Mouse (Mus musculus) lung, embryonic 14.5 days (tissue): ENCODE measurements around the gene Mrtfa. TPM values are rescaled to one million over a fixed set of nuclear protein-coding genes. Genes with fewer than 3 reads are reported as not detected.

ENCODE experiments used
- ATAC-seq: fragments of 200-750 bp; cut with Nextera tagmentation; 2 replicates; pipeline ENCODE4 v1.8.0; 2017; ENCODE audit warnings: mild to moderate bottlenecking, moderate TSS enrichment, moderate library complexity; ENCODE audit not compliant: insufficient read depth
- DNase-seq: peaks from one replicate; pipeline ENCODE4 v3.0.0-alpha.2; 2015
- H3K27ac ChIP-seq: fragments of 300-500 bp; sonication (generic); 2 replicates; pipeline ENCODE4 v1.5.1; 2014; ENCODE audit warnings: low read depth, mild to moderate bottlenecking, moderate library complexity
- H3K27me3 ChIP-seq: fragments of 300-500 bp; sonication (generic); 2 replicates; pipeline ENCODE4 v1.6.1; 2014; ENCODE audit warnings: low read length, control low read depth; ENCODE audit not compliant: insufficient read depth
- H3K36me3 ChIP-seq: fragments of 300-500 bp; sonication (generic); 2 replicates; pipeline ENCODE4 v1.6.1; 2014; ENCODE audit warnings: control low read depth; ENCODE audit not compliant: insufficient read depth
- H3K4me1 ChIP-seq: fragments of 300-500 bp; sonication (generic); 2 replicates; pipeline ENCODE4 v1.6.1; 2014; ENCODE audit warnings: antibody characterized with exemption, control low read depth; ENCODE audit not compliant: insufficient read depth
- H3K4me2 ChIP-seq: fragments of 300-500 bp; sonication (generic); 2 replicates; pipeline ENCODE4 v1.6.1; 2014; ENCODE audit warnings: mild to moderate bottlenecking
- H3K4me3 ChIP-seq: fragments of 300-500 bp; sonication (generic); 2 replicates; pipeline ENCODE4 v1.5.1; 2014; ENCODE audit warnings: low read depth, low read length
- H3K9ac ChIP-seq: fragments of 300-500 bp; sonication (generic); 2 replicates; pipeline ENCODE4 v1.6.1; 2014
- H3K9me3 ChIP-seq: fragments of 300-500 bp; sonication (generic); 2 replicates; pipeline ENCODE4 v1.6.1; 2016; ENCODE audit warnings: low read depth, low read length, control low read depth
- CTCF ChIP-seq: IDR thresholded peaks from 2 replicates; pipeline ENCODE4 v1.5.1; 2016; ENCODE audit warnings: antibody characterized with exemption, low read depth
- WGBS: fragments of 180-500 bp; shearing (Covaris S2); extraction: QIAGEN DNeasy Blood & Tissue Kit; methylation state at CpG from one replicate; pipeline ENCODE4 v1.1.7; 2014; 5-methylcytosine and 5-hydroxymethylcytosine counted together
- polyA plus RNA-seq: library from polyadenylated mRNA; unstranded; fragments of >200 nt; fragmentation: Nextera tagmentation; extraction: Ambion mirVana; gene quantifications from 2 replicates; pipeline ENCODE4 v1.2.1, GENCODE M21; 2014

The Mrtfa gene
- polyA plus RNA-seq, 1 experiment from 2014 or later: 28.9 TPM

DNA sequence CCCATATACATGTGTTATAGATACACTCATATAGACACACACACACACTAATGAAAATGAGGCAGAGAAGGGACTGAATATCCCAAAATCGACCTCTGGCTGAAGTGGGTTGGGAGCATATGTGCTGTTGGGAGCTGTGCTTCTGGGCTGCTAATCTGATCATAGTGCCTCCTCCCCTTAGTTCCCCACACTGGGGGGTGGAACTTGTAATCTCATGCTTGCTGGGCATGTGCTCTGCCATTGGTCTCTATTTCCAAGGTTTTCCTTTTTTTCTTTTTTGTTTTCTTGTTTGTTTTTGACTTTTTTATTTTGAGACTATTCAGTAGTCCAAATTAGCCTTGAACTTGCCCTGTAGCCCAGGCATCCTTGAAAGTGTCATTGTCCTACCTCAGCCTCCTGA lies 202.2 kb downstream of the Mrtfa start:
- 36% methylated on average over 1 of the region's 1 CpGs for WGBS
- no peak overlapping the region for H3K27ac ChIP-seq
- H3K4me2 ChIP-seq: no peak overlapping the region
- ATAC-seq: no peak
- H3K9ac ChIP-seq: no peak overlapping the region
- H3K36me3 ChIP-seq: no peaks in the 10 kb centered on the region
- no peaks in the 10 kb centered on the region for H3K4me1 ChIP-seq
- no peak for TF ChIP-seq CTCF
- H3K27me3 ChIP-seq: no peaks in the 10 kb centered on the region
- no peaks in the 10 kb centered on the region for H3K9me3 ChIP-seq
- no peak overlapping the region for H3K4me3 ChIP-seq
- DNase-seq: no peak

DNA sequence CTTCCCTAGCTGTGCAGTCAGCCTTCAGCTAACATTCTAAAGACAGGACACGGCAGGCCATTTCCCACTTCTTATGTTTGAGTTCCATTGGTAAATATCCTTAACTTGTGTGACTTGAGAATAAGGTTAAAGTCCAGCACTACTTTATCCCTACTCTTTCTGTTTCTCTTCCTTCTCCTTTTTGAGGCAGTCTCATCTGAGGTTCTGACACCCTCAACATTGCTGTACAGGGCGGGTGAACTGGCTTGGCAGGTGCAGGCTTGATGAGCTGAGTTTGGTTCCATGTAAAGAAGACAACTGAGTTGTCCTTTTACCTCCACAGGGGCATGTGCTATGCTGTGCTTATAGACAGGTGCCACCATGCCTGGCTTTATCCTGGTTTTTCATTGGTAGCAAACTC lies 207.3 kb downstream of the Mrtfa start:
- DNase-seq (no peak), ATAC-seq (no peak)
- Histone ChIP-seq H3K4me1 (no peaks in the 10 kb centered on the region), H3K4me2 (no peak overlapping the region), H3K27ac (no peak overlapping the region), H3K27me3 (no peaks in the 10 kb centered on the region), H3K9me3 (no peaks in the 10 kb centered on the region), H3K4me3 (no peak overlapping the region), H3K36me3 (no peaks in the 10 kb centered on the region), H3K9ac (no peak overlapping the region)
- 70% methylated on average over 2 of the region's 2 CpGs for WGBS
- TF ChIP-seq CTCF: no peak

DNA sequence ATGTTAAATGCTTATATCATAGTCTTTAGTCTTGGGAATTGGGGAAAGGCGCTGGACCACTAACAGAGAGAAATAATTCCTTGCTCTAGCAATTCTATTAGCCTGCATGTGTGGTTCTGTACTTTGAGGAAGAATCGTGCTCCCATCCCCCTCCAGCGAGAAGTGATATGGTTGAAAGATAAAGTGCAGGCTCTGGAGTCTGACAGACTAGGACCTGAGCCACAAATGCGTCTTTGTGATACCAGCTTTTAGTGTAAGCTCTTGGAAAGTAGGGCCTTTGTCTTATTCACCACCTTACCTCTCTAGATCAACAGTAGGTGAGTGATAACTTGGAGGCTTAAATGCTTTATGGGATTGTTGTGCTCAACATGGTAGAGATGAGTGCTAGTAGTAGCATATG lies 209.4 kb downstream of the Mrtfa start:
- 72% methylated on average over 4 of the region's 4 CpGs for whole genome bisulfite sequencing
- ATAC-seq: no peak
- DNase-seq: no peak
- Histone ChIP-seq H3K27ac (no peak overlapping the region), H3K9ac (no peak overlapping the region), H3K4me1 (no peaks in the 10 kb centered on the region), H3K9me3 (no peaks in the 10 kb centered on the region), H3K4me3 (no peak overlapping the region), H3K4me2 (no peak overlapping the region), H3K27me3 (no peaks in the 10 kb centered on the region), H3K36me3 (no peaks in the 10 kb centered on the region)
- no peak for TF ChIP-seq CTCF

GRCm38 (mm10) chr15:80979611-80980010 lies 210.9 kb downstream of the Mrtfa start:
- Histone ChIP-seq H3K27me3 (no peaks in the 10 kb centered on the region), H3K9ac (no peak overlapping the region), H3K36me3 (no peaks in the 10 kb centered on the region), H3K27ac (0 out of 2 replicates have a peak overlapping the region, but pooled peaks have one; percentile 14), H3K9me3 (no peaks in the 10 kb centered on the region), H3K4me2 (no peak overlapping the region), H3K4me3 (no peak overlapping the region), H3K4me1 (no peaks in the 10 kb centered on the region)
- DNase-seq (peak; percentile 82), ATAC-seq (0 out of 2 replicates have a peak, but pooled peaks have one; percentile 39)
- WGBS: 61% methylated on average over 4 of the region's 4 CpGs
- no peak for TF ChIP-seq CTCF

GRCm38 (mm10) chr15:80977620-80978334 lies 212.8 kb downstream of the Mrtfa start, which contains the start of gene Sgsm3:
TSS of gene Sgsm3 (plus strand) at chr15:80977765.
- Histone ChIP-seq H3K36me3 (no peaks in the 10 kb centered on the region), H3K9ac (peak within 1 kb of the TSS; percentile 73), H3K27me3 (no peaks in the 10 kb centered on the region), H3K9me3 (no peaks in the 10 kb centered on the region), H3K27ac (no peak within 1 kb of the TSS), H3K4me2 (peak within 1 kb of the TSS; percentile 80), H3K4me3 (peak within 1 kb of the TSS; percentile 87), H3K4me1 (no peaks in the 10 kb centered on the region)
- no peak for TF ChIP-seq CTCF
- under 1% methylated on average over 66 of the region's 67 CpGs for WGBS
- DNase-seq (peak; percentile 92), ATAC-seq (peak; percentile 86)

GRCm38 (mm10) chr15:80975666-80976065 lies 214.9 kb downstream of the Mrtfa start:
- no peaks in the 10 kb centered on the region for H3K9me3 ChIP-seq
- no peak overlapping the region for H3K4me2 ChIP-seq
- H3K4me1 ChIP-seq: no peaks in the 10 kb centered on the region
- DNase-seq (no peak), ATAC-seq (no peak)
- 65% methylated on average over 3 of the region's 3 CpGs for WGBS
- no peak overlapping the region for H3K27ac ChIP-seq
- H3K9ac ChIP-seq: no peak overlapping the region
- no peak for TF ChIP-seq CTCF
- no peaks in the 10 kb centered on the region for H3K36me3 ChIP-seq
- H3K4me3 ChIP-seq: no peak overlapping the region
- H3K27me3 ChIP-seq: no peaks in the 10 kb centered on the region

DNA sequence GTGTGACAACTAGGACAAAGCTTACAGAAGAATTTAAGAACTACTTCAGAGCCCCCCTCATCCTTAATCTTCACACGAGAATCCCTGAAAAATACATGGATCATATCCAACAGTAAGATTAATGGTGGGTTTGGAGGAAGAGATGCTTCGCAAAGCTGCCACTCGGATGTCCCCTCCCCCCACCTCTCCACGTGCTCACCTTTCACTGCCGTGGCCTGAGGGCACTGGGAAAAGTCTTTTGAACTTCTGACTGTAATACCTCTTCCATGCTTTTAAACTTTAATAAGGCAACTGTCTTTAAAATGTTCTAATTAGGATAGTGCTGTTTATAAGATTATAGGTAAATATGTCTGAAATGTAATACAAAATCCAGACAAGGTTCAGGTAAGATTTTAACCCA lies 216.2 kb downstream of the Mrtfa start:
- no peak overlapping the region for H3K4me2 ChIP-seq
- H3K4me3 ChIP-seq: no peak overlapping the region
- H3K27ac ChIP-seq: no peak overlapping the region
- DNase-seq (no peak), ATAC-seq (no peak)
- no peaks in the 10 kb centered on the region for H3K27me3 ChIP-seq
- H3K9me3 ChIP-seq: no peaks in the 10 kb centered on the region
- H3K36me3 ChIP-seq: peaks cover 10% of the 10 kb centered on the region
- no peak overlapping the region for H3K9ac ChIP-seq
- WGBS: 27% methylated on average over 5 of the region's 5 CpGs
- TF ChIP-seq CTCF: no peak
- no peaks in the 10 kb centered on the region for H3K4me1 ChIP-seq

DNA sequence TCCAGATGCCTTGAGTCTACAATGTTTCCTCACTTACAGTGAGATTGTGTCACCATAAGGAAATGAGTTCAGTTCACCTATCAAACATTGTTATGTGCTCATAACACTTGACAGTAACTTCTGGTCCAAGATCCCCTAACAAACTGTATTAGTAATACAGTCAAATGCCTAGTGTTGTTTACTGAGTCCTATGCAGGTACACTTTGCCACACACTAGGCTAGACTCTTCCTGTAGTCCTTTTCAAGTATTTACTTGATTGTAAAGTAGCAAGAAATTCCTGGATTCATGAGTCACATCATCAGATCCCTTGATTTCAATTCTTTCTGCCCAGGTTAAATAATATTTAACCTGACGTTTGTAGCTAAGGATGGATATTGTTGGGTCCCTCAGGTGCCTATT lies 221.2 kb downstream of the Mrtfa start:
- no peak for TF ChIP-seq CTCF
- H3K27ac ChIP-seq: no peak overlapping the region
- no peak for ATAC-seq

More for the DNA sequence above, 221.2 kb downstream of the Mrtfa start:
- Histone ChIP-seq H3K27me3 (no peaks in the 10 kb centered on the region), H3K9ac (no peak overlapping the region), H3K9me3 (no peaks in the 10 kb centered on the region), H3K4me2 (no peak overlapping the region), H3K4me1 (no peaks in the 10 kb centered on the region), H3K4me3 (no peak overlapping the region), H3K36me3 (peaks cover 53% of the 10 kb centered on the region)
- WGBS: 85% methylated on average over 1 of the region's 1 CpGs
- no peak for DNase-seq

Other genes starting within 250 kb of the Mrtfa start
- gene Adsl, start 242.3 kb downstream of the Mrtfa start, polyA plus RNA-seq: 164 and 168 TPM in 2 replicates
- 33.2 and 40.0 TPM in 2 replicates for gene Sgsm3, start 213.0 kb downstream of the Mrtfa start, polyA plus RNA-seq
- gene Mchr1, start 44.7 kb upstream of the Mrtfa start, polyA plus RNA-seq: 0.42 and 0.46 TPM in 2 replicates
- 103 and 109 TPM in 2 replicates for gene Slc25a17, start 170.1 kb upstream of the Mrtfa start, polyA plus RNA-seq
- gene St13, start 209.3 kb upstream of the Mrtfa start, polyA plus RNA-seq: 132 and 145 TPM in 2 replicates
- 8.6 and 9.6 TPM in 2 replicates for gene Xpnpep3, start 209.4 kb upstream of the Mrtfa start, polyA plus RNA-seq
- 1.4 and 2.2 TPM in 2 replicates for gene Dnajb7, start 217.5 kb upstream of the Mrtfa start, polyA plus RNA-seq